Mouse (Mus musculus) CH12.LX (cell line): ENCODE results near the gene Drap1. TPM values are rescaled to one million over a fixed set of nuclear protein-coding genes. Genes with fewer than 3 reads are reported as not detected.

Experiments
- DNase-seq: peaks from one replicate; pipeline ENCODE4 v3.0.0-alpha.2; 2013; ENCODE audit errors: extremely low read depth
- H3K27ac ChIP-seq: 2 replicates; pipeline ENCODE4 v1.5.1; 2012; ENCODE audit warnings: low read depth, mild to moderate bottlenecking, control low read depth, moderate library complexity; ENCODE audit not compliant: insufficient read depth
- H3K27me3 ChIP-seq: replicated peaks from 2 replicates; pipeline ENCODE3; 2012; ENCODE audit warnings: inconsistent platforms
- H3K36me3 ChIP-seq, 2 experiments: replicated peaks in 1 of 2; 2 replicates each; pipeline versions ENCODE3 to v1.6.1; 2012; ENCODE audit warnings: inconsistent platforms in 1 of 2, low read length in 1 of 2, mild to moderate bottlenecking in 1 of 2, mixed read lengths in 1 of 2, moderate library complexity in 1 of 2; ENCODE audit not compliant: control insufficient read depth in 1 of 2, insufficient read depth in 1 of 2
- H3K4me1 ChIP-seq, 2 experiments: 2 replicates each; pipeline ENCODE4 v1.6.1; 2012; ENCODE audit warnings: inconsistent platforms in 1 of 2, moderate library complexity in 1 of 2; ENCODE audit not compliant: insufficient read depth in 2 of 2, control insufficient read depth in 1 of 2
- H3K4me2 ChIP-seq: 2 replicates; pipeline ENCODE4 v1.6.1; 2012; ENCODE audit warnings: low read depth, mild to moderate bottlenecking, control low read depth; ENCODE audit not compliant: poor library complexity, insufficient read depth, severe bottlenecking
- H3K4me3 ChIP-seq, 3 experiments: fragments of 150-350 bp in 1 of 3; sonication (generic) in 1 of 3; replicated peaks in 1 of 3; 2 replicates each; pipeline versions ENCODE3 to v1.5.1; 2011 to 2012; ENCODE audit warnings: low read depth in 2 of 3, low read length in 2 of 3, mild to moderate bottlenecking in 2 of 3, moderate library complexity in 2 of 3, control low read depth in 1 of 3, improper control_type of control experiment in 1 of 3, inconsistent platforms in 1 of 3, mixed read lengths in 1 of 3; ENCODE audit not compliant: poor library complexity in 1 of 3
- H3K79me2 ChIP-seq: replicated peaks from 2 replicates; pipeline ENCODE4 v1.6.1; 2012; ENCODE audit warnings: mild to moderate bottlenecking, moderate library complexity; ENCODE audit not compliant: control insufficient read depth, poor library complexity, insufficient read depth, severe bottlenecking; ENCODE audit errors: extremely low read depth
- H3K9ac ChIP-seq: 2 replicates; pipeline ENCODE4 v1.6.1; 2012; ENCODE audit warnings: low read depth, mild to moderate bottlenecking, control low read depth, moderate library complexity; ENCODE audit not compliant: insufficient read depth
- H3K9me3 ChIP-seq: replicated peaks from 2 replicates; pipeline ENCODE3; 2012; ENCODE audit warnings: low read length, inconsistent platforms, mixed read lengths
- BHLHE40 ChIP-seq: IDR thresholded peaks from 2 replicates; pipeline ENCODE4 v1.6.1; 2011; ENCODE audit warnings: mild to moderate bottlenecking, low read depth, low read length, improper control_type of control experiment
- CTCF ChIP-seq, 2 experiments: IDR thresholded peaks in 1 of 2; conservative IDR thresholded peaks in 1 of 2; 2 replicates each; pipeline ENCODE4 v1.5.1; 2011 to 2012; ENCODE audit warnings: low read depth in 2 of 2, low read length in 2 of 2, improper control_type of control experiment in 1 of 2, inconsistent platforms in 1 of 2, mild to moderate bottlenecking in 1 of 2, moderate library complexity in 1 of 2
- E2F4 ChIP-seq: IDR thresholded peaks from 2 replicates; pipeline ENCODE4 v1.6.1; 2011; ENCODE audit warnings: low read depth, low read length, improper control_type of control experiment; ENCODE audit not compliant: insufficient replicate concordance
- ETS1 ChIP-seq: conservative IDR thresholded peaks from 2 replicates; pipeline ENCODE4 v1.6.1; 2012; ENCODE audit warnings: low read depth, mild to moderate bottlenecking, inconsistent platforms, low read length, improper control_type of control experiment, moderate library complexity
- GABPA ChIP-seq: IDR thresholded peaks from 2 replicates; pipeline ENCODE4 v1.6.1; 2012; ENCODE audit warnings: low read depth, low read length, improper control_type of control experiment, inconsistent platforms; ENCODE audit not compliant: insufficient replicate concordance
- HCFC1 ChIP-seq: IDR thresholded peaks from 2 replicates; pipeline ENCODE4 v1.6.1; 2012; ENCODE audit warnings: low read depth, mild to moderate bottlenecking, inconsistent platforms, low read length, improper control_type of control experiment
- IRF4 ChIP-seq: IDR thresholded peaks from 2 replicates; pipeline ENCODE4 v1.6.1; 2014; ENCODE audit warnings: low read depth, mild to moderate bottlenecking, inconsistent platforms, low read length, improper control_type of control experiment
- KAT2A ChIP-seq: IDR thresholded peaks from 2 replicates; pipeline ENCODE4 v1.6.1; 2012; ENCODE audit warnings: low read length, improper control_type of control experiment, inconsistent platforms; ENCODE audit not compliant: insufficient replicate concordance
- MAFK ChIP-seq: IDR thresholded peaks from 2 replicates; pipeline ENCODE4 v1.6.1; 2011; ENCODE audit warnings: low read length, improper control_type of control experiment; ENCODE audit not compliant: insufficient replicate concordance
- MAX ChIP-seq: IDR thresholded peaks from 2 replicates; pipeline ENCODE4 v1.6.1; 2011; ENCODE audit warnings: low read length, improper control_type of control experiment
- MAZ ChIP-seq: IDR thresholded peaks from 2 replicates; pipeline ENCODE4 v1.6.1; 2012; ENCODE audit warnings: low read depth, mild to moderate bottlenecking, inconsistent platforms, low read length, improper control_type of control experiment, moderate library complexity
- NELFE ChIP-seq: IDR thresholded peaks from 2 replicates; pipeline ENCODE4 v1.6.1; 2011; ENCODE audit warnings: low read depth, low read length, improper control_type of control experiment
- PAX5 ChIP-seq: IDR thresholded peaks from 2 replicates; pipeline ENCODE4 v1.6.1; 2012; ENCODE audit warnings: low read length, inconsistent platforms, mixed read lengths
- POLR2A ChIP-seq: IDR thresholded peaks from 2 replicates; pipeline ENCODE4 v1.6.1; 2011; ENCODE audit warnings: low read depth, mild to moderate bottlenecking, improper control_type of control experiment, low read length
- POLR2AphosphoS2 ChIP-seq: IDR thresholded peaks from 2 replicates; pipeline ENCODE4 v1.6.1; 2011; ENCODE audit warnings: low read depth, low read length, improper control_type of control experiment
- RAD21 ChIP-seq: IDR thresholded peaks from 2 replicates; pipeline ENCODE4 v1.6.1; 2011; ENCODE audit warnings: low read depth, mild to moderate bottlenecking, low read length, improper control_type of control experiment, moderate library complexity
- SMC3 ChIP-seq: IDR thresholded peaks from 2 replicates; pipeline ENCODE4 v1.6.1; 2011; ENCODE audit warnings: low read depth, low read length, improper control_type of control experiment
- TBP ChIP-seq: conservative IDR thresholded peaks from 2 replicates; pipeline ENCODE4 v1.6.1; 2011; ENCODE audit warnings: low read depth, low read length, improper control_type of control experiment
- TCF12 ChIP-seq: IDR thresholded peaks from 2 replicates; pipeline ENCODE4 v1.6.1; 2014; ENCODE audit warnings: low read depth, mild to moderate bottlenecking, inconsistent platforms, low read length, improper control_type of control experiment
- UBTF ChIP-seq: IDR thresholded peaks from 2 replicates; pipeline ENCODE4 v1.6.1; 2012; ENCODE audit warnings: low read depth, mild to moderate bottlenecking, inconsistent platforms, low read length, improper control_type of control experiment, moderate library complexity
- USF2 ChIP-seq: conservative IDR thresholded peaks from 2 replicates; pipeline ENCODE4 v1.6.1; 2011; ENCODE audit warnings: low read depth, low read length, improper control_type of control experiment
- ZC3H11A ChIP-seq: IDR thresholded peaks from 2 replicates; pipeline ENCODE4 v1.6.1; 2012; ENCODE audit warnings: low read depth, mild to moderate bottlenecking, inconsistent platforms, low read length, improper control_type of control experiment
- ZKSCAN1 ChIP-seq: IDR thresholded peaks from 2 replicates; pipeline ENCODE4 v1.6.1; 2012; ENCODE audit warnings: low read depth, inconsistent platforms, low read length, improper control_type of control experiment, borderline replicate concordance
- ZNF384 ChIP-seq: IDR thresholded peaks from 2 replicates; pipeline ENCODE4 v1.6.1; 2012; ENCODE audit warnings: low read depth, low read length, improper control_type of control experiment, inconsistent platforms
- dilution Hi-C: fragments of 300-500 bp; cut with MboI; formaldehyde crosslinking; loops from 2 replicates; pipeline ENCODE4 v1.14.3; 2020; ENCODE audit warnings: low sequenced_read_pairs; ENCODE audit not compliant: extremely low pct_unique_long_range_greater_than_20kb, extremely low pct_ligation_motif_present
- in situ Hi-C: fragments of 300-500 bp; cut with MboI; formaldehyde crosslinking; loops from 3 replicates; pipeline ENCODE4 v1.14.3; 2019; ENCODE audit warnings: low sequenced_read_pairs, low pct_ligation_motif_present, low pct_unique_long_range_greater_than_20kb, mixed read lengths
- polyA plus RNA-seq: library from polyadenylated mRNA; unstranded; fragments of >175 nt; gene quantifications from 2 replicates; pipeline ENCODE4 v1.2.1, GENCODE M21; 2012; ENCODE audit warnings: low read depth; ENCODE audit not compliant: insufficient read length
- total RNA-seq, 2 experiments: library from RNA; depleted of rRNA; stranded (reverse); fragments of 300-350 nt in 1 of 2; fragments of >200 nt in 1 of 2; gene quantifications; 2 replicates each; pipeline ENCODE4 v1.2.3; 2012 to 2014

Drap1 gene
- total and polyA plus RNA-seq, 3 experiments: 73.3 to 180 (median 143) TPM

GRCm38 (mm10) chr19:5465037-5465436, 40.3 kb upstream of the Drap1 start:
- in situ Hi-C loops (no loop called here), dilution Hi-C loops (no loop called here)
- H3K4me2 ChIP-seq: no peak overlapping the region
- H3K9ac ChIP-seq: no peak overlapping the region
- no peaks in the 10 kb centered on the region for H3K9me3 ChIP-seq
- H3K79me2 ChIP-seq: peaks cover 6% of the 10 kb centered on the region
- no peak overlapping the region for H3K27ac ChIP-seq
- DNase-seq: no peak
- no peaks in the 10 kb centered on the region for H3K27me3 ChIP-seq
- no peak overlapping the region for H3K4me3 ChIP-seq
- peaks cover 3 to 16% of the 10 kb centered on the region in 2 experiments; a peak in 3 of 4 replicates for H3K4me1 ChIP-seq
- H3K36me3 ChIP-seq: peaks cover 57 to 76% of the 10 kb centered on the region in 2 experiments
- TF ChIP-seq HCFC1 (no peak), PAX5 (no peak), MAX (no peak), BHLHE40 (no peak), USF2 (no peak), ZKSCAN1 (no peak), ZC3H11A (no peak), UBTF (no peak), MAFK (no peak), E2F4 (no peak), TCF12 (no peak)

- Histone ChIP-seq H3K36me3 (peaks cover 57 to 73% of the 10 kb centered on the region in 2 experiments), H3K27me3 (peaks cover 2% of the 10 kb centered on the region), H3K79me2 (peaks cover 6% of the 10 kb centered on the region), H3K9ac (no peak overlapping the region), H3K4me2 (no peak overlapping the region), H3K4me3 (no peak overlapping the region), H3K9me3 (no peaks in the 10 kb centered on the region), H3K4me1 (peaks cover 3 to 18% of the 10 kb centered on the region in 2 experiments; a peak in 3 of 4 replicates), H3K27ac (no peak overlapping the region)
- dilution Hi-C loops: no loop called here
- peak; percentile 42 for DNase-seq
- in situ Hi-C loops: no loop called here
- TF ChIP-seq MAX: no peak
- TF ChIP-seq IRF4: no peak
- TF ChIP-seq POLR2AphosphoS2: no peak
- TF ChIP-seq POLR2A: no peak
- no peak for TF ChIP-seq KAT2A
- no peak for TF ChIP-seq GABPA
- peak; percentile 52 to 76; a peak in 3 of 4 replicates for TF ChIP-seq CTCF (conservative IDR thresholded peaks at IDR 0.05 in 1 of 2, IDR thresholded peaks at IDR 0.05 in 1 of 2; ENCODE audit: low read depth in 2 of 2, low read length in 2 of 2)
- TF ChIP-seq ZNF384: no peak
- peak; percentile 67 for TF ChIP-seq RAD21
- TF ChIP-seq UBTF: no peak
- TF ChIP-seq TBP: no peak
- no peak for TF ChIP-seq PAX5
- TF ChIP-seq ETS1: no peak
- no peak for TF ChIP-seq MAZ
- TF ChIP-seq E2F4: no peak
- peak; percentile 58 for TF ChIP-seq SMC3
- no peak for TF ChIP-seq USF2
- TF ChIP-seq NELFE: no peak
Observed at GRCm38 (mm10) chr19:5463791-5464562, 39.2 kb upstream of the Drap1 start.
